Mouse (Mus musculus): Measurements from ENCODE around the gene Dnah2.

Gene Dnah2

DNA sequence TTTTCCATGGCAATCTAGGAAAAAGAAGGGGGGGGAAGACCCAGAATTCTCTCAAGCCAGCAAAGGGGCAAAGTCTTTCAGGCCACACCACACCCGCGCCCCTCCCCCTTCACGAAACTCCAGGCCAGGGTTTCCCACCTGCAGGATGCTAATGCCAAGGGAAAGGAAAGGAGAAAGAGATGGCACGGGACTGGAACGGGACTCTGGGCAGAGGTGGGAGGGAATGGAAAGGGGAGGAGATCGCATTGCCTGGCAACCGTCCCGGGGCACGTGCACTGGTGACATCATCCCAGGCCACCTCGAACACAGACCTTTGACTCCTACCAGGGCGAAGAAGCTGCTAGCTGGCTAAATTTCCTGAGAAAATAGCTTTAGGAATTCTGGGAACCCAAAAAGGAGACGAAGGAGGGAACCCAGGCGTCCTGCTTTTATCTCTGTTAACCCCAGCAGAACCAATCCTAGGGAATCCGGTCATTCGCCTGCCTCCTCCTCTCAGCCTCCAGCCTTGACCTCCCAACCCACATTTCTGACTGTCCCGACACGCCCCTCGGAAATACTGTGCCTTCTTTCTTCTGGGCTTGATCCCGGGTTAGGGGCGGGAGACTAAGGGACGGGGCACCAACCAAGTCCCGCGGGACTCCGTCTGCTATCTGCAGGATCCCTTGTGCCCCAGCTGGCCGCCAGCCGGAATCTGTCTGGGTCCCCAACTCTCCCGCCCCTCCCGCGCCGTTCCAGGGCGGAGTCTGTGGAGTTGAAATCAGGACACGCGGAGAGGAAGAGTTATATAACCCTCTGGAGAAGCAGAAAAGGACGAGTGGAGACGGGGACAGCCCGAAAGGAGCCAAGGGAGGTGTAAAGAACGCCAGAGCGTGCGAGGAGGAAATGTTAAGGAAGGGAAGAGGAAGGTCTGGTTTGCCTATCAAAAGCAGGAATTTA, 131.2 kb downstream of the Dnah2 start:
- peak; percentile 97 for DNase-seq

DNA sequence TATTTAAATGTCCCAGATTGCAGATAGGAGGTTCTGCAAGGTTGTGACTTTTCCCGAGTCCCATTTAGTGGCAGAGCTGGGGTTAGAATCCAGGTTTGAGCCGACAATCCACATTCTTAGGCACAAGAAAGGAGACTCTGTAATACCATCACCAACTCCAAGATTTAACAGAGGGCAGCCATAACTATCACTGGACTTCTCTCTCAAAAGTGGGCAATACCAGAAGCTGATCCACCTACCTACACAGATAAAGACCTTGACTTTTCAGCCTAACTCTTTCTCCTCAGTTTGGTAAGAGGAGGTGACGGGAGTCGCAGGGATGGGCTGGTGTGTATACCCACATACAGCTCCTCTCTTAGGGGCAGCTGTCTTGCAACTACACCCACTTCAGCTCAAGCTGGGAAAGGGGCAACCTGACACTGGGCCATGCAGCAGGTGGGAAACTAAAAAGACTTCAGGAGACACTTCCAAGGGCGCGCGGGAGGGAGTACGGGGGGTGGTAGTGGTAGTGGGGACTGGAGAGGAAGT, 131.9 kb downstream of the Dnah2 start:
- DNase-seq, result no peak

DNA sequence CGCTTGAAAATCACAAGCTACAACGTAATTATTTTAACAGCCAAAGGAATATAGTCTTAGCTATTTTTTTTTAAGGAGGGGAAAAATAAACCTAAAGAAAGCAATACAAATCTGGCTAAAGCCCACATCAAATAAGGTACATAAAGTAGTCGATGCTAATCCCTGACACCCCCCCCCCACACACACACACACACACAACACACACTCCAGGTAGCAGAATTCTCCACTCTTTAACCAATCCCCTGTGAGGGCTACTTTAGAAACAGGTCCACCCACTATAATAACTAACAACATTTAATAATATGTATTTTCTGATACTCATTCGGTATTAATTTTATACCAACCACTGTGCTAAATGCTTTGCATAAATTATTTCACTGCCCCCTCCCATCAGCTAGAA, 132.4 kb downstream of the Dnah2 start:
- DNase-seq, result no peak

DNA sequence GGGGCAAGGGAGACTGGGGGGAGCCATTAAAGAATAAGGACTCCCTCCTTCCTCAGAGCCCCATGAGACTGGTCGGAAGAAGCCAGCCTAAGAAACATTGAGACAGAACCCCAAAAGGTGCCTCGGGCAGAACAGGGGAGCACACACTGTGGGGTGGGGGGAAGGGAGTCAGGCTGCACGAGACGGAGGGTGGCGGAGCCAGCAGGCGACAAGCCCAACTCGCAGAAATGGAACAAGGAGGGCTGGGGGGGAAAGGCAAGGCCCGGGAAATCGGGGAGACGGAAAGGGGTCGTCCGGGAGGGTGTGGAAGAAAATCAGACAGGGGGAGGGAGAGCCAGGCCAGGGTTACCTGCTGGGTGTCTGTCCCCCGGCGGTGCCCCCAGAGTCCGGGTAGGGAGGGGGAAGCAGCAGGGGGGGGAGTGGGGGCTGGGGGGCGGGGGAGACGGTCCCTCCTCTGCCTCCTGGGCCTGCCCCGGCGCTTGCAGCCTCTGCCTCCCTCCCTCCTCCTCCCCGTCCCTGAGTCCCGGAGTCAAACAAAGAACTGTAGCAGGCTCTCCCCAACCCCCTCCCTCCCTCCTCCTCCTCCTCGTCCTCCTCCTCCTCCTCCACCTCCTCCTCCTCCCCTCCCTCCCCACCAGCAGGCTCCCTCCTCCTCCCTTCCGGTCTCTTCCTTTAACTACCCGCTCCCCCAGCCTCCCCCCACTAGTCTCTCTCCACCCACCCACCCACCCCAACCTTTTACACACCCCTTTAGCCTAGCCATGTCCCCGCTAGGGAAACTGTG, 133.1 kb downstream of the Dnah2 start:
- peak; percentile 63 for DNase-seq

DNA sequence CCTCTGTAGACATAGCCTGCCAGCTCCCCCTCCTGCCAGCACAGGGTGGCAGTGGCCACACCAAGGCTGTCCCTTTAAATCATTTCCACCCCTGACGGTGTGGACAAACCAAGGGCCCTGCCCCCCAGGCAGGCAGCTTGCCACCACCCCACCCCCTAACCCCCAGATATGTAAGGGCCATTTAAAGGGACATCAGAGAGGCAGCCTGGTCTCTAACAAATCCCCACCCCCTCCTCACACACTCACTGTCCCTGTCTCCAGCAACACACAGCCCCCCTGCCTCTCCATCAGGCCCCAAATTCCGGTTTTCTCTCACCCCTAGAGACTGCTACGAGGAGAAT, 133.6 kb downstream of the Dnah2 start:
- DNase-seq, result peak; percentile 64

DNA sequence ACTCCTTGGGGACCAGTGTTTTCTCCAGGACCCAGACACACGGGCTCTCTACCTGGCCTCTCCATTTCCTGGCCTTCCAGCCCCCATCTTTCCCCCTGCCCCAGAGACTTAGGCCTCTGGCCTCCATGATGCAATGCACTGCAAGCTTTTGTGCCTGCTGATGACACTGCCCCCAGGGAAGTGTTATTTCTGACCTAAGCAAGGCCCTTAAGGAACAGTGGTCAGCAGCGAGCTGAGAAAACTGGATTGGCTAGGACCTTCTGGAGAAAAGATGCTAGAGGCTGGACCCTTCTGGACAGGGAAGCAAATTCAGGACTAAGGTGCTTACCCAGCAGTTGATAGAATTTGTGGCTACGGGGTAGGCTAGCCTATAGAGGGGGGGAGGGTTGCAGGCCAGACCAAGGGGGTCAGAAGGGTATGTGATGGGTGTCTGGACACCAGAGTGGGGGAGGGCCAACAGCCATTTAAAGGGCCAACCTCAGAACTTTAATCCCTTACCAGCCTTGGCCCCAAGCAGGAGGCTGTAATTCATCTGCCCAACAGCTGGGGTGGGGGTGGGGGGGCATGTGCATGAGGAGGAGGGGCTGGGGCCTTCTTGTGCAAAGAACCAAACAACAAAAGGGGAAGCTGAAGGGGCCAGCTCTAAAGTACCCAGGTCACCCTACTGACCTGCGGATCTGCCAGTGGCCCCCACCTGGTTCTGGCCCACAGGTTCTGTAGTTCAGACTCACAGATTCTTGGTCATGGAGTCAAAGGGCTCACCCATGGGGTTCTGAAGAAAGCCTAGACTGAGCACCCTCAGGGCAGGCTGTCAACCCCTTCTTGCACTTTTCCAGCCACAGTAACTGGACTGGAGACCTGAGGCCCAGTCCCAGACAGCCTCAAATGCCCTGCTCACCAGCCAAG, 134.2 kb downstream of the Dnah2 start:
- DNase-seq, result no peak

DNA sequence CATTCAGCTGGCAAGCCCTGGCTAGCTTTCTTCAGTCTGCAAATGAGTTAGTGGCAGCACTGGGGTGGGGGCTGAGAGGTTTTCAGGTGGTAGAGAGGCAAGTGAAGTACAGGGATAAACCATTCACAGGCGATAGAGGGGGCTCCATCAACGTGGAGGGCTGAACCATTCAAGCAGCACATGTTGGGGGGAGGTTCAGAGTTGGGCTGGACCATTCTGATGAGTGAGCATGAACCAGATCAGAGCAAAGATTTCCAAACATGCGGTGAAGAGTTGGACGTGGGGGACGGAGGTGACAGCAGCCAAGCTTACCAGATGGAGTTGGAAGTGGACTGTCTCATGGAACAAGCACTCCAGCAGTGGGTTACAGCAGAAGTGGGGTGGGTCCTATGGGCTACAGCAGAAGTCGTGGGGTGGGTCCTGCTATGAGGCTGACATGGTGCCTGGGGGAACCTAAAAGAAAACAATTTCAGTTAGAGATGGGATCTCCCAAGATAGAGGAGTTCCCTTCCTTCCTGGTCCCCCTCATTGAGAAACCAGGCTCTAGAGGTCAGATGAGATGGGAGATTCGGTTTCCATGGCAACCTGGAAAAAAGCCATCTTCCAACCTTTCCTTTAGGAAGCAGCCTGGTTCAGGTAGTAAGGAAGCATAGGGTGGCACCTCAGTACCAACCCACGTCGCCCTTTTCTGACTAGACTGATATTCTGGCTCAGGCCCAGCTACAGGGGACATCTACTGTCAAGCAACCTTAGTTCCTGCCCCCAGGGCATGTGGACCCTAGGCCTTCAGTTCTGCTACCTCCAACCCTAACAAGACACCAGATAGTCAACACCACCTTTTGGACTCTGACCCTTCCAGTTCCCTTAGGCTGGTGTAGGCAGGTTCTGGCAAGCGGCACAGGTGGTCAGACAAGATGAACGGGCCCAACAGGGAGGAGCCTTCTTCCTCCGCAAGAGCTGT, 135.4 kb downstream of the Dnah2 start, which contains the start of gene Kdm6b:
TSS of gene Kdm6b (minus strand) at position 455 of the 961 bp plus-strand sequence.
- no peak for DNase-seq

DNA sequence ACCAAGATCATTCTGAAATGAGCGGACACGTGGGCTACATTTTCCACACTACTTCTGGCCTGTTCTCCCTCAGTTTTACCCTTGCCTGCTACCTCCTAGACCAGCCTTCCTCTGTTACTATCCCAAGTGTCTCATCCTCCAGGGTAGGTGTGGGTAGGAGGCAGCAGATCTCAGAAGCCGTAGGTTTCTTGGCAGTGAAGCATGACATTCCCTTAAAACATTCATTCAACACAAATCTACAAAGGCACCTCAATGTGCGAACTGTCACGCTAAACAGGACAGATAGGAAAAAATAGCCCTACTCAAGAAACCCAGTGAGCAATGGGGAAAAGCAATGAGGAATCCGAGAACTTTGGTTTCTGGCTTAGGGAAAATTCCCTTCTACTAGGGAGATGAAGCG, 136.4 kb downstream of the Dnah2 start:
- DNase-seq, result no peak

DNA sequence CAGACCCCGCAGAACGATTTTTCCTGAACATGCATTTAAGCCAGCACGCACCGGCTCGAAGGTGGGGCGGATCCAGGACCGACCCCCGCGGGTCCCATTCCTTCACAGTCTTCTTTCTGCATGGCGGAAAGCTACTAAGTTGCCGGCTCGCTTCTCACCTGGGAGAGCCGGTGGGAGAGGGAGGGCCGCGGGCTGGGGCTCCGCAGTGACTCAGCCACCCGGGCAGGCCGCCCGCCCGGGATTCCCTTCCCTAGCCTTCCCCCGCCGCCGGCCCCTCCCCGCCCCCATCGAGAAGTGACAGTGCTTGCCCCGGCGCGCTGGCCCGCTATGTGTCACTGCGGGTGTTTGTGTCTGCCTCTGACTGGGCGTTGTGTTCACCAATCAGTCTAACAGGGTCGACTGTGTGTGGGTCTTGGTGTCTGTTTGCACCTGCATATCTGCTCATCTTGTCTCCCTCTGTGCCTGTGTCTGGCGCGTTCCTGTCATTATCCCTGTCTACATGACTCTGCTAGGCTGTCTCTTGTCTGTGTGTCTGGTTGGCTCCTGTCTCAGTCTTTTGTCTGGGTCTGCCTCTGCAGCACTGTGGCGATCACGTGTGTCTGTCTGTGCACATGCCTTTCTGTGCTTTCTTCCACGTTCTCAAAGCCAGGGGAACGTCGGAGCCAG, 137.2 kb downstream of the Dnah2 start:
- DNase-seq, result peak; percentile 71

DNA sequence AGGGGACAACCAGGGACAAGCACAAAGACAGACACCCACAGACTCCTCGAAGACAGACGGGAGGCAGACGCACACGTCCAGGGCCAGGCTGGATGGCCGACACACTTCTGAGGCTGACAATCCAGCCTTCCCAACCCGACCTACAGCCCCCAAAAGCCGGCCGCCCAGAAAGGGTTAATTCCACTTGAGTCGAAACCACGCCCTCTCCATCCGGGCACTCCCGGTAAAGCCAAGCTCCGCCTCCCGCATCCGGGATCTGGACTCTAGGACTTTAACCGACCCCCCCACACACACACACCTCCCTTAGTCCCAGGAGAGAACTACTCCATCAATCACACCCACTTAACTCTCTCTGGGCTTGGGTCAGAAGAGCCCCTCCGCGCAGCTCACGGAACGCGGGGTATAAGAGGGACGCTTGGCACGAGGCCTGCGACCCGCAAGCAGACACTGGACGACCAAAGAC, 137.8 kb downstream of the Dnah2 start:
- DNase-seq, result peak; percentile 95

DNA sequence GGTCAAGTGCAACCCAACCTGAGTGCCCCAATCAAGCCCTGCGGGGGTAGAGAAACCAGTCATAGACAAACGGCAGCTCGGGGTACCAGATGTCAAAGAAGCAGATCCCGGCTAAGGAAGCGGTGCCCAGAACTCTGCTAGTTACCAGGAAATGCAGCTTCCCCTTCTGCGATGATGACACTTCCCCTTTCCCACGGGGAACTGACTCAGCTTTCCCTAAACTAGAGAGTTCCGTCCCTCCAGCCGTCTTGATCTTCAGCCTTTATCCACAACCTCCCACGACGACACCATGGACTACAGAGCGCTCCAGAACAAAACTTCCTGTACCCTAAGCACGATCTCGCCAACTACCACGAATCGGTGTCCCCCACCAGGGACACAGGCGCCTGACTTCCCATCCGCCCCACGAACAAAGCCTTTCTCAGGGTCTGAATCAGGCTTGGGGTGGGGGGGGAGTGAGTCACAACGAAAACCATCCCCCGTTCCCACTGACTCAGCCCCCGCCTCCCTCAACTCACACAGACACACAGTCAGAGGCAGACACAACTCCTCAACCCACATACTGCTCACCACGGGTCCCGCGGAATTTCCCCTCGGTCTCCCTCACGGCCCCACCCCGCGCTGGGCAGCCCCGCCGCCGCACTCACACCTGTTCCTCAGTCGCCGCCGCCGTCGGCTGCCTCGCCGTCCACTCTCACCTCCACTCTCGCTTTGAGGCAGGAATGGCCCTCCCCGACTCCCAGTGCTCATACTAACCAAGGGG, 138.4 kb downstream of the Dnah2 start:
- no peak for DNase-seq

DNA sequence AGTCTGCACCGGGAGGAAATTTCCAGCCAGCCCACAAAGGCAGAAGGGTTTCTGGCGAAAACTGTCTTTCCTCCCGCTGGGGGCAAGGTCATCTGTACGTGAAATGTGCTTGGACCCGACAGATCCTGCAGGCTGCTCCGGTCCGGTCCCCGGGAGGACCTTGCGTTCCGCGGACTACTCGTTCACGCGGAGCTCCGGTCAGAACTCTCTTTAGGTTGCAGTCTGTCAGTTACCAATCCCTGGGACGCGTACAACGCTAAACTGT, 138.9 kb downstream of the Dnah2 start:
- DNase-seq, result no peak

DNA sequence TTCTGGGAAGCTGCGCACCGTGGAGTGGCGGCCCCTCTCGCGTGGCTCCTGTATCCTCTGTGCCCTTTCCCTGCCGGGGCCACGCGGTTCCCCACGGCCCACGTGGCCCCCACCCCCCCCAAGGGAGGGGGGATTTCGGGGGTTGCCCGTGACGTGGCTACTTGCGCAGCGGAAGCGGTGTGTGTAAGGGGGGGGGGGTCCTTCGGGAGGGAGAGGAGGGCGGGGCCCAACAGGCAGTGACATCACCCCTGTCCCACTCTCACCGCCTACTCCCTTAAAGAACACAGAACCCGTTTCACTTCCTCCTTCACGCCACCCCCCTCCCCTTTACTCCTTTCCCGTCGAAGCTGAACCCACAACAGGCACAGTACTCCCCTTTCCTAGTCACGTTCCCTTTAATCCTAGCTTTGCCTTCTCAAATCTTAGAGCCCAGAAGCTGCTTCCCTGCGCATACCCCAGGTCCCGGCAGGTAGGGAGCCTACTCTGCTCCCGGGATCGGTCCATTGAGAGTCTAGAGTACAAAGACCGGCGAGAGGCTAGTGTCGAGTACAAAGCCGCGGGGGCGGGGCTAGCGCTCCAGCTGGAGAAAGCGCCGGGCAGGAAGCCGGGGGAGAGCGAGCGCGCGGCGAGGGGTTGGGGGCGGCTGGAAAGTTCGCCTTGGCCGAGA, 139.4 kb downstream of the Dnah2 start:
- peak; percentile 79 for DNase-seq

DNA sequence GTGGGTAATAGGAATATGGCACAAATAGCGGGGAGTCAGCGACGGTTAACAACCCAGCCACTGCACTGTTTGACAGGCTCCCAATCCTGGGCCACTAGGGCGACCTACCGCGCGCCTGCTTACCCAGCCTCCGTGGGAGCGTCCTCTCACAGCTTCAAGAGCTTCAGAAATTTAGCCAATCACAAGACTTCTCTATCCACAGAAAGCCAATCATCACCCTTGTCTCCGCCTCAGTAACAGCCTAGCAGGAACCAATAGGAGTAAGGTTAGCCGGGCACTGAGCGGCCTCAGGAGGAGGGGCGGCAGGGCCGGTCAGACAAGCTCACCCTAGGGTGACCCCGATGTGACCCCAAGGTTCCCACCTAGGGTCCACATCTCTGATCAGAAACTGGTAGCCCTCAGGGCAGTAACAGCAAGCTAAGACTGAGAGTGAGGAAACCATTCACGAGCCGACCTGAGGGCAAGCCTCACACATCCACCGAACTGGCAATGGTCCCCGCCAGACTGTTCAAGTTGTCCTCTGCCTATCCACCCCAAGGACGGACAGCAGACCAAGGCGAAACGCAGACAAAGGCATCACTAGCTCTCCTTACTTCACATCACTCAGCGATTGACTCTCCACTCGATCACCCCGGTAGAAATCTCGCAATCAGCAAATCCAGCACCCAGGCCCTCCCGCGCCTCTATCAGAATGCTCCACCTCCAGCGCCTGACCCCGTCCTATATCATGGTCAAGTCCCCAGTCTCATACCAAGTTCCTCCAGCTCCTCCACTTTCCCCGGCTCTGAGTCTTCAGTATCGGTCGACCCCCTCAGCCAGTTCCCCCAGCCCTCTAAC, 140.2 kb downstream of the Dnah2 start:
- peak; percentile 55 for DNase-seq

DNA sequence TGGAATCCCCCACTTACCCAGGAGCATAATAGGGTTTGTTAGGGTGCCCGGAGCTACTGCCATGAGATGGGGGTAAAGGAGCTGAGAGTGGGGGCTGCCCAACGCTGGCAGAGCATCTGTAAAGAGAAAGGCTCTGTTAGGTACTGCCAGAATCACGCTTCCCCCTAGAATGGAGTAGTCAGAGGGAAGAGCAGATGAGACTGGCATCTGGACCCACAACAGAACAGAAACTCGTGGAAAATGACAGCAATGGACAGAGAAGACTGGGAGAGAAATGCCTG, 141.2 kb downstream of the Dnah2 start:
- no peak for DNase-seq

DNA sequence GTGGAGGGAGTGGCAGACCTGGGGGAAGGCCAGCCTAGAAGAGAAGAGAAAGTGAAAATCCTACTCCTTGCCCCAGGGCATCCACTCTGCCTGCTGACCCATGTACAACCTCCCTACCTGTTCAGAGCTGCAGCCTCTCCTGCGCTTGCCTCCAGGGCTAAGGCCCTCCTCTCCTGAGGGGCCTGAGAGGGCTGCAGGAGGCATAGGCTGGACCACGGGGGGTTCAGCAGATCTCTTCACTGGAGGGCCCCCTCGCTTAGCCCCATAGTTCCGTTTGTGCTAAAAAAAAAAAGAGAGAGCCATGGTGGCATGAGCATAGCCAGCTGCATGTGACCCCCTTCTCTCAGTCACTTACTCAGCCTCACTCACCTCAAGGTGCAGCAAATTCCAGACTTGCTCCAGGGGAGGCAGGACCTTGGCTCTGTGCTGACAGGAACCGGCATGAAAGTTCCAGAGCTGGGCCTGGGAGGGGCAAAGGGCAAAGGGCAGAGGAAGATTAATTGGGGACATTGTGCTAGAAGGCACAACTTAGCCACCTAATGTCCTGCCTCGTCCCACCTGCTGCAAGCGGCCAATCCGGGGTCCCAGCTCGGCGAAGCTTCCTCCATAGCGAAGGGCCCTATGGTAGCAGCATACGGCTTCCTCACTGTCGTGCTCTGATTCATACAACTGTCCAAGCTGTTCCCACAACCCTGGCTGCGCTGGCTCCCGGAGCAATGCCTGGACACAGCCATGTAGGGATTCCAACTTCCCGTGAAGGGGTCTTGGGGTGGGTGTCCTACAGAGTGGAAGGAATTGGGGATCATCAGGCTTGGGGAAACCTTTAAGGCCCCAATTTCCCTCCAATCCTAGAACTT, 141.8 kb downstream of the Dnah2 start:
- no peak for DNase-seq

DNA sequence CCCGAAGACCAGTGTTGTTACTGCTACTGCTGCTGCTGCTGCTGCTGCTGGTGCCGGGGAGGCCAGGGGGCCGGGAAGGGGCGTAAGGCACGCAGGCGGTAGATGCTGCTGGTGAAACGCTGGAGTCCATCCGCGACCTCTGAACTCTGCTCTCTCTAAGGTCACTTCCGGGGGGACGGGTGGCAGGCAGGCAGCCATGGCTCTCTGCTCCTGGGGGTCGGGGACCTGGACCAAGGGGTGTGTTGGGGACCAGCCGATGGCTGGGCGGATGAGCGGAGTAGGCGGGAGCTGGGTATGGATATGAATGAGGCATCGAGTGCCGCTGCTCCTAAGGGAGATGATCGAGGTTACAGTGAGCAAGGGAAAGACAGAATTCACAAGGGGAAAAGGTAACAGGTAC, 142.6 kb downstream of the Dnah2 start:
- DNase-seq, result no peak
